Mouse (Mus musculus) hindbrain, embryonic 14.5 days (tissue): ENCODE data around the gene Gm9044. TPM values are rescaled to one million over a fixed set of nuclear protein-coding genes. Genes with fewer than 3 reads are reported as not detected.
"Not testable (repeated sequence)": the region's sequence is repeated elsewhere in the genome, so short reads cannot be mapped to it uniquely, and the experiment has no call there.

ENCODE experiments used
- ATAC-seq: fragments of 200-750 bp; cut with Nextera tagmentation; 2 replicates; pipeline ENCODE4 v1.8.0; 2017; ENCODE audit warnings: moderate number of reproducible peaks, mild to moderate bottlenecking, moderate TSS enrichment, moderate library complexity; ENCODE audit not compliant: low FRiP score
- DNase-seq: peaks from one replicate; pipeline ENCODE4 v3.0.0-alpha.2; 2015; ENCODE audit warnings: low spot score
- H3K27ac ChIP-seq: fragments of 300-500 bp; sonication (generic); 2 replicates; pipeline ENCODE4 v1.5.1; 2014; ENCODE audit warnings: mild to moderate bottlenecking, moderate library complexity
- H3K27me3 ChIP-seq: fragments of 300-500 bp; sonication (generic); 2 replicates; pipeline ENCODE4 v1.6.1; 2014; ENCODE audit warnings: mild to moderate bottlenecking, low read length, mixed read lengths; ENCODE audit not compliant: control insufficient read depth, insufficient read depth
- H3K36me3 ChIP-seq: fragments of 300-500 bp; sonication (generic); replicated peaks from 2 replicates; pipeline ENCODE4 v1.6.1; 2014; ENCODE audit not compliant: control insufficient read depth, insufficient read depth
- H3K4me1 ChIP-seq: fragments of 300-500 bp; sonication (generic); replicated peaks from 2 replicates; pipeline ENCODE4 v1.6.1; 2014; ENCODE audit warnings: antibody characterized with exemption, low read length, mixed read lengths; ENCODE audit not compliant: control insufficient read depth, insufficient read depth
- H3K4me2 ChIP-seq: fragments of 300-500 bp; sonication (generic); replicated peaks from 2 replicates; pipeline ENCODE4 v1.6.1; 2014; ENCODE audit warnings: mild to moderate bottlenecking, moderate library complexity
- H3K4me3 ChIP-seq: fragments of 300-500 bp; sonication (generic); replicated peaks from 2 replicates; pipeline ENCODE4 v1.5.1; 2014; ENCODE audit warnings: mild to moderate bottlenecking, low read length
- H3K9ac ChIP-seq: fragments of 300-500 bp; sonication (generic); 2 replicates; pipeline ENCODE4 v1.6.1; 2014
- H3K9me3 ChIP-seq: fragments of 300-500 bp; sonication (generic); 2 replicates; pipeline ENCODE4 v1.6.1; 2016; ENCODE audit warnings: low read length; ENCODE audit not compliant: control insufficient read depth
- WGBS: fragments of 180-500 bp; shearing (Covaris S2); extraction: QIAGEN DNeasy Blood & Tissue Kit; methylation state at CpG from one replicate; pipeline ENCODE4 v1.1.7; 2014; 5-methylcytosine and 5-hydroxymethylcytosine counted together
- polyA plus RNA-seq: library from polyadenylated mRNA; unstranded; fragments of >200 nt; fragmentation: Nextera tagmentation; extraction: Ambion mirVana; gene quantifications from 2 replicates; pipeline ENCODE4 v1.2.1, GENCODE M21; 2014

Gene Gm9044
- polyA plus RNA-seq, 1 experiment from 2014 or later = 0.08 TPM

- not testable (repeated sequence) for H3K9me3 ChIP-seq, H3K27me3 ChIP-seq, H3K27ac ChIP-seq, H3K4me1 ChIP-seq, H3K4me3 ChIP-seq, H3K4me2 ChIP-seq, ATAC-seq, DNase-seq, H3K9ac ChIP-seq, H3K36me3 ChIP-seq
- WGBS = 48% methylated on average over 2 of the region's 2 CpGs
These were observed 30.1 kb downstream of the Gm9044 start for GRCm38 (mm10) chr10:118302133-118302532.

- WGBS = 95% methylated on average over 6 of the region's 6 CpGs
- H3K9me3 ChIP-seq = no peaks in the 10 kb centered on the region
- no peak within 1 kb of the TSS for H3K9ac ChIP-seq
- H3K4me3 ChIP-seq = no peak within 1 kb of the TSS
- H3K27ac ChIP-seq = no peak within 1 kb of the TSS
- no peaks in the 10 kb centered on the region for H3K27me3 ChIP-seq
- ATAC-seq (no peak), DNase-seq (no peak)
- H3K4me1 ChIP-seq = no peaks in the 10 kb centered on the region
- H3K4me2 ChIP-seq = no peak within 1 kb of the TSS
- no peaks in the 10 kb centered on the region for H3K36me3 ChIP-seq
These were observed 37.3 kb downstream of the Gm9044 start, which contains the start of gene Iltifb for GRCm38 (mm10) chr10:118294938-118295337. Gene Iltifb, minus strand, starts transcription at chr10:118295038.

GRCm38 (mm10) chr10:118283016-118283415, 49.2 kb downstream of the Gm9044 start:
- not testable (repeated sequence) for ATAC-seq, H3K27me3 ChIP-seq, H3K4me2 ChIP-seq, H3K4me1 ChIP-seq, H3K27ac ChIP-seq, H3K9me3 ChIP-seq, DNase-seq, H3K36me3 ChIP-seq, H3K9ac ChIP-seq, H3K4me3 ChIP-seq
- no CpG with 5 or more reads among the region's 5 CpGs for whole genome bisulfite sequencing

- ATAC-seq, H3K4me1 ChIP-seq: not testable (repeated sequence)
- 74% methylated on average over 6 of the region's 7 CpGs for WGBS
These were observed 49.6 kb downstream of the Gm9044 start for GRCm38 (mm10) chr10:118282565-118282964.

More at GRCm38 (mm10) chr10:118282565-118282964, 49.6 kb downstream of the Gm9044 start:
- H3K4me3 ChIP-seq, H3K9me3 ChIP-seq, H3K27me3 ChIP-seq, H3K27ac ChIP-seq, H3K9ac ChIP-seq, H3K4me2 ChIP-seq, H3K36me3 ChIP-seq, DNase-seq: not testable (repeated sequence)

Other genes with a start within 250 kb of the Gm9044 start
- 25.2 and 27.0 TPM in 2 replicates for gene Mdm1, start 190.6 kb downstream of the Gm9044 start, polyA plus RNA-seq
- gene Il22, start 127.5 kb downstream of the Gm9044 start, polyA plus RNA-seq = not detected in 2 replicates
- 0.23 and 0.43 TPM in 2 replicates for gene Gm32717, start 91.6 kb downstream of the Gm9044 start, polyA plus RNA-seq
- gene Gm32802, start 73.7 kb downstream of the Gm9044 start, polyA plus RNA-seq = 0.23 and 0.43 TPM in 2 replicates
- not detected in 2 replicates for gene Iltifb, start 37.4 kb downstream of the Gm9044 start, polyA plus RNA-seq
- gene Gm9040, start 5.4 kb downstream of the Gm9044 start, polyA plus RNA-seq = 0.08 TPM in 1 of 2 replicates, not detected in the other
- gene Gm9045, start 5.4 kb upstream of the Gm9044 start, polyA plus RNA-seq = not detected in 2 replicates
- not detected in 2 replicates for gene Gm9046, start 10.8 kb upstream of the Gm9044 start, polyA plus RNA-seq
- gene Gm9048, start 16.3 kb upstream of the Gm9044 start, polyA plus RNA-seq = not detected in 2 replicates
- not detected in 2 replicates for gene Gm9049, start 21.7 kb upstream of the Gm9044 start, polyA plus RNA-seq
- not detected in 2 replicates for gene Ifng, start 108.6 kb upstream of the Gm9044 start, polyA plus RNA-seq